Mouse (Mus musculus) bone marrow macrophage, adult 2 months (primary cell): ENCODE measurements around the gene Alg2.

Experiments
- CTCF ChIP-seq: IDR thresholded peaks from 2 replicates; pipeline ENCODE4 v1.5.1; 2012; ENCODE audit warnings: low read depth, mild to moderate bottlenecking, low read length, moderate library complexity
- POLR2A ChIP-seq: IDR thresholded peaks from 2 replicates; pipeline ENCODE4 v1.6.1; 2012; ENCODE audit warnings: mild to moderate bottlenecking, low read depth, low read length, borderline replicate concordance

GRCm38 (mm10) chr4:47448526-47448925 lies 25.6 kb downstream of the Alg2 start:
- TF ChIP-seq POLR2A (no peak), CTCF (no peak)
